Mouse (Mus musculus) forebrain, embryonic 15.5 days (tissue): ENCODE data around the gene Usp10. TPM values are rescaled to one million over a fixed set of nuclear protein-coding genes. Genes with fewer than 3 reads are reported as not detected.

Experiments used
- ATAC-seq: fragments of 200-750 bp; cut with Nextera tagmentation; replicated peaks from 2 replicates; pipeline ENCODE4 v1.8.0; 2017; ENCODE audit warnings: mild to moderate bottlenecking, moderate TSS enrichment, moderate library complexity
- H3K27ac ChIP-seq: fragments of 300-500 bp; sonication (generic); replicated peaks from 2 replicates; pipeline ENCODE4 v1.5.1; 2015; ENCODE audit warnings: mild to moderate bottlenecking, inconsistent platforms
- H3K27me3 ChIP-seq: fragments of 300-500 bp; sonication (generic); 2 replicates; pipeline ENCODE4 v1.6.1; 2015; ENCODE audit warnings: inconsistent platforms
- H3K36me3 ChIP-seq: fragments of 300-500 bp; sonication (generic); 2 replicates; pipeline ENCODE4 v1.6.1; 2015; ENCODE audit warnings: mild to moderate bottlenecking, inconsistent platforms
- H3K4me1 ChIP-seq: fragments of 300-500 bp; sonication (generic); 2 replicates; pipeline ENCODE4 v1.6.1; 2015; ENCODE audit warnings: inconsistent platforms
- H3K4me2 ChIP-seq: fragments of 300-500 bp; sonication (generic); replicated peaks from 2 replicates; pipeline ENCODE4 v1.6.1; 2015; ENCODE audit warnings: mild to moderate bottlenecking, inconsistent platforms
- H3K4me3 ChIP-seq: fragments of 300-500 bp; sonication (generic); 2 replicates; pipeline ENCODE4 v1.5.1; 2015; ENCODE audit warnings: mild to moderate bottlenecking, inconsistent platforms
- H3K9ac ChIP-seq: fragments of 300-500 bp; sonication (generic); replicated peaks from 2 replicates; pipeline ENCODE4 v1.6.1; 2015; ENCODE audit warnings: mild to moderate bottlenecking, inconsistent platforms
- H3K9me3 ChIP-seq: fragments of 300-500 bp; sonication (generic); 2 replicates; pipeline ENCODE4 v1.6.1; 2016; ENCODE audit warnings: inconsistent platforms
- WGBS: fragments of 180-500 bp; shearing (Covaris S2); methylation state at CpG from one replicate; pipeline ENCODE4 v1.1.7; 2015; ENCODE audit warnings: mixed read lengths; 5-methylcytosine and 5-hydroxymethylcytosine counted together
- polyA plus RNA-seq: library from polyadenylated mRNA; unstranded; fragments of >200 nt; fragmentation: Nextera tagmentation; extraction: Ambion mirVana; gene quantifications from 2 replicates; pipeline ENCODE4 v1.2.1, GENCODE M21; 2015

Gene Usp10
- polyA plus RNA-seq, 1 experiment from 2014 or later, result 143 TPM

- no peak for ATAC-seq
- Histone ChIP-seq H3K27ac (no peak overlapping the region), H3K4me1 (peaks cover 42% of the 10 kb centered on the region), H3K4me2 (no peak overlapping the region), H3K9me3 (no peaks in the 10 kb centered on the region), H3K9ac (no peak overlapping the region), H3K27me3 (no peaks in the 10 kb centered on the region), H3K4me3 (no peak overlapping the region), H3K36me3 (no peaks in the 10 kb centered on the region)
- WGBS, result 93% methylated on average over 3 of the region's 3 CpGs
These were observed 7.3 kb downstream of the Usp10 start for GRCm38 (mm10) chr8:119917415-119917814.

GRCm38 (mm10) chr8:119918155-119918567 lies 8.0 kb downstream of the Usp10 start:
- no peak overlapping the region for H3K4me2 ChIP-seq
- no peaks in the 10 kb centered on the region for H3K36me3 ChIP-seq
- no peaks in the 10 kb centered on the region for H3K9me3 ChIP-seq
- no peak overlapping the region for H3K4me3 ChIP-seq
- no peak overlapping the region for H3K9ac ChIP-seq
- 88% methylated on average over 1 of the region's 1 CpGs for WGBS
- H3K27me3 ChIP-seq, result no peaks in the 10 kb centered on the region
- peaks cover 34% of the 10 kb centered on the region for H3K4me1 ChIP-seq
- H3K27ac ChIP-seq, result no peak overlapping the region
- ATAC-seq, result no peak

DNA sequence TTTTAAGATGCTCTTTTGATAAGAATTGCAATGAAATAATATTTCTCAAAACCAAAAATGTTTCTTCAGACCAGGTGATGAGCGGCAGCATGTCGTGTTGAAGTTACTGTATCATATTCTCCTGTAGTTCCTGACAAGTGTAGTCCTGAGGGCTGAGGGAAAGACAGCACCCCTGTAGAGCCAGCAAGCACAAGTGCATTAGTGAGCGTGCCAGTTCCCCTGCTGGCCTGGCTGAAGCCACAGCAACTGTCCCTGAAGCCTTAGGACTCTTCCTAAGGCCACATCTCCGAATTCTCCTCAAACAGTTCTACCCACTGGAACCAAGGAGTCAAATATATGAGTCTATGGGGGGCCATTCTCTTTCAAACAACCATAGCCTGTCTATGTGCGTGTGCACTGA lies 13.1 kb downstream of the Usp10 start:
- no peak for ATAC-seq
- Histone ChIP-seq H3K9ac (no peak overlapping the region), H3K4me3 (no peak overlapping the region), H3K27me3 (no peaks in the 10 kb centered on the region), H3K4me2 (no peak overlapping the region), H3K9me3 (no peaks in the 10 kb centered on the region), H3K4me1 (peaks cover 7% of the 10 kb centered on the region; the same call in 1 of the 2 replicates), H3K36me3 (no peaks in the 10 kb centered on the region), H3K27ac (no peak overlapping the region)
- 88% methylated on average over 5 of the region's 5 CpGs for WGBS

GRCm38 (mm10) chr8:119925428-119925827 lies 15.3 kb downstream of the Usp10 start:
- no peak for ATAC-seq
- WGBS, result 88% methylated on average over 4 of the region's 4 CpGs
- H3K9me3 ChIP-seq, result no peaks in the 10 kb centered on the region

DNA sequence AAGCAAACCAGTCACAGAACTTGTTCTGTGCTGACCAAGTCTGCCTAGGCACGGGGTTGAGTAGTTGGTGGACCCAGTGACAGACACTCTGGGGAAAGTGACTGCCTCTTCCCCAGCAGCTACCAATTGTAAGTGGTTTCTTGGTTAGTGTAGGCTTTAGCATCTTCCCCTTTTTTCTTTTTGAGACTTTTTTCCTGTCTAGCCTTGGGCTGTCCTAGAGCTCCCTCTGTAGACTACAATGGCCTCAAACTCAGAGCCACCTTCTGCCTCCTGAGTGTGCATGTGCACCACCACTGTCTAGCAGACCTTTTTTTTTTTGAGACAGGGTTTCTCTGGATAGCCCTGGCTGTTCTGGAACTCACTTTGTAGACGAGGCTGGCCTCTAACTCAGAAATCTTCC lies 16.3 kb downstream of the Usp10 start:
- Histone ChIP-seq H3K9me3 (no peaks in the 10 kb centered on the region), H3K27ac (no peak overlapping the region), H3K27me3 (no peaks in the 10 kb centered on the region), H3K4me1 (peaks cover 11% of the 10 kb centered on the region; the same call in 1 of the 2 replicates), H3K36me3 (no peaks in the 10 kb centered on the region), H3K9ac (no peak overlapping the region), H3K4me3 (no peak overlapping the region), H3K4me2 (no peak overlapping the region)
- no peak for ATAC-seq
- WGBS, result 80% methylated on average over 2 of the region's 2 CpGs

More at GRCm38 (mm10) chr8:119925428-119925827, 15.3 kb downstream of the Usp10 start:
- no peak overlapping the region for H3K4me2 ChIP-seq
- H3K4me1 ChIP-seq, result peaks cover 10% of the 10 kb centered on the region; the same call in 1 of the 2 replicates
- H3K27me3 ChIP-seq, result no peaks in the 10 kb centered on the region
- no peak overlapping the region for H3K27ac ChIP-seq
- H3K36me3 ChIP-seq, result no peaks in the 10 kb centered on the region
- no peak overlapping the region for H3K4me3 ChIP-seq
- H3K9ac ChIP-seq, result no peak overlapping the region

- H3K27me3 ChIP-seq, result no peaks in the 10 kb centered on the region
- no peak overlapping the region for H3K27ac ChIP-seq
- H3K4me2 ChIP-seq, result no peak overlapping the region
- H3K9me3 ChIP-seq, result no peaks in the 10 kb centered on the region
- peaks cover 9% of the 10 kb centered on the region; the same call in 1 of the 2 replicates for H3K4me1 ChIP-seq
- 45% methylated on average over 6 of the region's 6 CpGs for WGBS
- ATAC-seq, result no peak
- no peak overlapping the region for H3K9ac ChIP-seq
- peaks cover 4% of the 10 kb centered on the region; the same call in 1 of the 2 replicates for H3K36me3 ChIP-seq
- H3K4me3 ChIP-seq, result no peak overlapping the region
These were observed 17.4 kb downstream of the Usp10 start for GRCm38 (mm10) chr8:119927422-119928092.

- ATAC-seq, result no peak
- Histone ChIP-seq H3K27ac (no peak overlapping the region), H3K9ac (no peak overlapping the region), H3K27me3 (no peaks in the 10 kb centered on the region), H3K4me3 (no peak overlapping the region), H3K36me3 (peaks cover 9% of the 10 kb centered on the region), H3K4me1 (peaks cover 9% of the 10 kb centered on the region; the same call in 1 of the 2 replicates), H3K9me3 (no peaks in the 10 kb centered on the region), H3K4me2 (no peak overlapping the region)
- WGBS, result 85% methylated on average over 4 of the region's 4 CpGs
These were observed 21.2 kb downstream of the Usp10 start for GRCm38 (mm10) chr8:119931317-119931716.

DNA sequence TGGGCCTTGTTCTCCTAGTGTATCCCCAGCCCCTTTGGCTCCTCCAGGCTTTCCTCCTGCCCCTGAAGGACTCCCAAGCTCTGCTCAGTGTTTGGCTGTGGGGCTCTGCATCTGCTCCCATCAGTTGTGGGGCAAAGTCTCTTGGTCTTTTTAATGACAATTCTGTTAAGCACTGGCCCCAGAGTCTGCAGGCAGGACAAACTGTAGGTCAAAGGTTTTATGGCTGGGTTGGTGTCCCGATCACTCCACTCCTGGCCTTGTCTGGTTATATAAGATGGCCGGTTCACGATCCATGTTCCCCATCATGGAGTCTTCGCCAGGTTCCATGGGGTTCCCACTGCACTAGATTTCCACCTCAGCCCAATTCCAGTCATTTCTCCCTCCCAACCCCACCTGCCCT lies 23.5 kb downstream of the Usp10 start:
- Histone ChIP-seq H3K36me3 (peaks cover 16% of the 10 kb centered on the region), H3K27me3 (no peaks in the 10 kb centered on the region), H3K4me3 (no peak overlapping the region), H3K9me3 (no peaks in the 10 kb centered on the region), H3K9ac (no peak overlapping the region), H3K4me1 (0 out of 2 replicates have a peak, but pooled peaks cover 5% of the 10 kb centered on the region), H3K4me2 (no peak overlapping the region), H3K27ac (no peak overlapping the region)
- ATAC-seq, result no peak
- 98% methylated on average over 4 of the region's 4 CpGs for WGBS

- no peaks in the 10 kb centered on the region for H3K27me3 ChIP-seq
- H3K4me2 ChIP-seq, result no peak overlapping the region
- H3K9ac ChIP-seq, result no peak overlapping the region
- ATAC-seq, result no peak
- H3K4me1 ChIP-seq, result 0 out of 2 replicates have a peak, but pooled peaks cover under 1% of the 10 kb centered on the region
- peaks cover 16% of the 10 kb centered on the region for H3K36me3 ChIP-seq
- WGBS, result 74% methylated on average over 6 of the region's 6 CpGs
- no peaks in the 10 kb centered on the region for H3K9me3 ChIP-seq
- H3K27ac ChIP-seq, result no peak overlapping the region
- H3K4me3 ChIP-seq, result no peak overlapping the region
These were observed 25.4 kb downstream of the Usp10 start for GRCm38 (mm10) chr8:119935541-119935940.

DNA sequence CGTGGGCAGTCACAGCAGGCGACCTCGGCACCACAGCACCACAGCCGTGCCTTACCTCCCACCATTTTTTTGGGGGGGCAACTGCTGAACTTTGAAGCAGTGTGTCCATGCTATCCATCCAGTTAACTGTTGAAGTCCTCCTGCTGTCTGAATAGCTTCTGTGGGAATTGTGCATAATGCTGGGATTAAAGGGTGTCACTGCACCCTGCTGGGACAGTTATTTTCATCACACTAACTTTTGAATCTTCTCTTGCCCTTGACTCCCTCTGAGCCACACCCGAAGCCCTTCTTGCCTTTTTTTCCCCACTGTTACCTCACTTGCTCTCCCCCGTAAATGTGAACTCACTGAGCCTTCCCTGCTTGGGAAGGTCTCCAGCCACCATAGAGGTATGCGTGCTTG lies 28.3 kb downstream of the Usp10 start:
- peaks cover 23% of the 10 kb centered on the region for H3K36me3 ChIP-seq
- H3K9me3 ChIP-seq, result no peaks in the 10 kb centered on the region
- H3K4me3 ChIP-seq, result no peak overlapping the region
- H3K27me3 ChIP-seq, result no peaks in the 10 kb centered on the region
- H3K27ac ChIP-seq, result no peak overlapping the region
- WGBS, result 81% methylated on average over 7 of the region's 7 CpGs
- no peak overlapping the region for H3K9ac ChIP-seq
- no peaks in the 10 kb centered on the region for H3K4me1 ChIP-seq
- no peak overlapping the region for H3K4me2 ChIP-seq
- ATAC-seq, result no peak

DNA sequence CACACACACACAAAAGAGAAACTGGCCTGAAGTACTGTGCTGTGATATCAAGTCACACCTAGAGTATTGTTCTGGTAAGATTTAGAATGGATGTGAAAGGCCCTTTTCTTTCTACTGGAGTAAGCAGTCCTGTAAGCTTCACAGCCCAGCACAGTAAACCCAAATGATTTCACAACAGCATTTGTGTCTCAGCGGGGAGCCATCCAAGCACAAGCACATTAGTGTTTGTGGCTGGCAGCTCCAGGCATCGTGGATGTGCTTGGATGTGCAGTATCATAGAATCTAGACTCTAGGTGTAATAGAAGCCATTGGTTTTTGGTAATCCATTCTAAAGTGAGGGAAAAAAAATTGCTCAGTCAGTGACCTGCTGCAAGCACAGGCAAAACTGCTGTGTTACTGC lies 29.2 kb downstream of the Usp10 start:
- peaks cover 29% of the 10 kb centered on the region for H3K36me3 ChIP-seq

DNA sequence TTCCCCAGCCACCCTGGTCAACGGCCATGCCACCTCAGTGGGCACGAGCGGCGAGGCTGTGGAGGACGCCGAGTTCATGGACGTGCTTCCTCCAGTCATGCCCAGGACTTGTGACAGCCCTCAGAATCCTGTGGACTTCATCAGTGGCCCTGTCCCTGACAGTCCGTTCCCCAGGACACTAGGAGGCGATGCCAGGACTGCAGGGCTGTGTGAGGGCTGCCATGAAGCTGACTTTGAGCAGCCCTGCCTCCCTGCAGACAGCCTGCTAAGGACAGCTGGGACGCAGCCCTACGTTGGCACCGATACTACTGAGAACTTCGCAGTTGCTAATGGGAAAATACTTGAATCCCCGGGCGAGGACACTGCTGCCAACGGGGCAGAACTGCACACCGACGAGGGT lies 31.3 kb downstream of the Usp10 start:
- Histone ChIP-seq H3K27me3 (no peaks in the 10 kb centered on the region), H3K4me2 (no peak overlapping the region), H3K36me3 (peaks cover 29% of the 10 kb centered on the region), H3K4me1 (no peaks in the 10 kb centered on the region), H3K4me3 (no peak overlapping the region), H3K9ac (no peak overlapping the region), H3K27ac (no peak overlapping the region), H3K9me3 (no peaks in the 10 kb centered on the region)
- ATAC-seq, result no peak
- WGBS, result 88% methylated on average over 18 of the region's 18 CpGs

More for the DNA sequence above, 29.2 kb downstream of the Usp10 start:
- Histone ChIP-seq H3K4me2 (no peak overlapping the region), H3K27ac (no peak overlapping the region), H3K27me3 (no peaks in the 10 kb centered on the region), H3K9ac (no peak overlapping the region), H3K4me3 (no peak overlapping the region), H3K4me1 (no peaks in the 10 kb centered on the region), H3K9me3 (no peaks in the 10 kb centered on the region)
- 77% methylated on average over 2 of the region's 2 CpGs for WGBS
- ATAC-seq, result no peak

- Histone ChIP-seq H3K4me1 (peaks cover 2% of the 10 kb centered on the region; the same call in 1 of the 2 replicates), H3K27ac (no peak overlapping the region), H3K9me3 (no peaks in the 10 kb centered on the region), H3K36me3 (peaks cover 22% of the 10 kb centered on the region), H3K9ac (no peak overlapping the region), H3K4me2 (no peak overlapping the region), H3K4me3 (no peak overlapping the region), H3K27me3 (no peaks in the 10 kb centered on the region)
- no peak for ATAC-seq
- 93% methylated on average over 10 of the region's 10 CpGs for WGBS
These were observed 33.5 kb downstream of the Usp10 start for GRCm38 (mm10) chr8:119943616-119944015.
